7 mouse cellular contexts compared by ENCODE assay signal in the genomic region with DNA sequence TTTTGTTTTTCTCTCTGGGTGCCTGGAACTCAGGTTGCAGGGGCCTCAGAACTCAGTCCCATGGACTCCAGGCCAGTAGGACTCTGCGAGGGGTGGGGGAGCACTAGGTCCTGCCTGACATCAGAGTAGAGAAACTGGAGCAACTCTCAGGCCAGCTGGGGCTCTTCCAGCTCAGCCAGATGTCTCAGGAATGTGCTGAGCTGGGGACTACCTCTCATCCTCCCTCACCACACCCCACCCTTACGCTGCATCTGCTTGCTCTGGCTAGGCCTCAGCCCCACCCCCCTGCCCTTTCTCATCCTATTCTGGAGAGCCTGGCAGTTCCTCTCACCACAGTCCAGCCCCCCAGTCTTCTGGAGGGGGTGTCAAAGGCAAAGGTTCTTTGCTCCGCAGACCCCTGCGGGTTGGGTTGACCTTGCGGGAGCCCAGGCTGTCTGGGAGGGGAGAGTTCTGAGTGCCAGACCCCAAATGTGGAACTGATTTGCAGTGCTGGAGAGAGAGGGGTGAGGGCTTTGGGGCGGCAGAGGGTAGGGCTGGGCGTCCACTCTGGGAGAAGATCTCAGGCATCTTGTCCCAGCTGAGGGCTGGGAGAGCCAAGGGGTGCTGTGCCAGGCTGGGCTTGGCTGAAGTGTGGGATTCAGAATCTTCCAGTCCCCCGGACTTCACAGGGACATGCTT. TPM values are rescaled to one million over a fixed set of nuclear protein-coding genes. Genes with fewer than 3 reads are reported as not detected.
A peak's percentile ranks its signal among the peaks of the same experiment; 100 is the strongest.
DNase-seq lines count a peak whose midpoint lies in the region; ATAC-seq and TF ChIP-seq lines count a peak whose summit lies in the region.

No protein-coding gene starts in this region.

- no peak overlapping the region for H3K9ac ChIP-seq in heart, adult 2 months (ENCODE audit: low read depth, low read length)
- peak overlapping the region; percentile 43 for H3K9ac ChIP-seq in stomach, embryonic 16.5 days (ENCODE audit: low read length)

- no peak for TF ChIP-seq POLR2A in heart, adult 2 months (IDR thresholded peaks at IDR 0.05; ENCODE audit: insufficient read depth, low read depth, low read length)
- TF ChIP-seq POLR2A in cerebellum, adult 2 months (IDR thresholded peaks at IDR 0.05; ENCODE audit: borderline replicate concordance, insufficient read depth, low read length) = no peak

- H3K27ac ChIP-seq in heart, adult 2 months = no peak overlapping the region
- H3K27ac ChIP-seq in stomach, embryonic 16.5 days (ENCODE audit: low read length) = peak overlapping the region; percentile 78
- no peak overlapping the region for H3K27ac ChIP-seq in cerebellum, adult 2 months (ENCODE audit: insufficient read depth, low read length)

- no peaks in the 10 kb centered on the region for H3K79me2 ChIP-seq in heart, adult 2 months (replicated peaks; ENCODE audit: control insufficient read depth, insufficient read depth, low read length)

- H3K9me3 ChIP-seq in E14TG2a.4 (ENCODE audit: low read length) = no peaks in the 10 kb centered on the region
- H3K9me3 ChIP-seq in stomach, embryonic 16.5 days (replicated peaks; ENCODE audit: control insufficient read depth, low read length) = no peaks in the 10 kb centered on the region

- H3K27me3 ChIP-seq in E14TG2a.4 (ENCODE audit: insufficient read depth, low read length) = peaks cover 47% of the 10 kb centered on the region
- no peaks in the 10 kb centered on the region for H3K27me3 ChIP-seq in heart, adult 2 months (ENCODE audit: control insufficient read depth, insufficient read depth, low read length)
- no peaks in the 10 kb centered on the region for H3K27me3 ChIP-seq in stomach, embryonic 16.5 days (ENCODE audit: control insufficient read depth, insufficient read depth, low read length)
- no peaks in the 10 kb centered on the region for H3K27me3 ChIP-seq in cerebellum, adult 2 months (ENCODE audit: control insufficient read depth, insufficient read depth, low read length)

- no peaks in the 10 kb centered on the region for H3K36me3 ChIP-seq in E14TG2a.4 (ENCODE audit: insufficient read depth, low read length)
- H3K36me3 ChIP-seq in heart, adult 2 months (ENCODE audit: control insufficient read depth, insufficient read depth, low read length) = no peaks in the 10 kb centered on the region
- H3K36me3 ChIP-seq in stomach, embryonic 16.5 days (ENCODE audit: control insufficient read depth, insufficient read depth, low read length) = no peaks in the 10 kb centered on the region

- peak; percentile 56 for DNase-seq in Muller cell, postnatal 12 days (ENCODE audit: inconsistent ontology term)
- DNase-seq in heart, adult 2 months = peak; percentile 77 to 87
- DNase-seq in kidney, postnatal 4 days = peak; percentile 81 to 88
- no peak for DNase-seq in cerebellum, adult 2 months
- no peak for DNase-seq in left cerebral cortex, adult 8-10 months (ENCODE audit: low spot score in 2 of 2)

- intact Hi-C loops in heart, adult 2 months (cut with DNase I) = no loop called here

- H3K4me1 ChIP-seq in E14TG2a.4 (replicated peaks; ENCODE audit: low read depth, low read length) = peaks cover 34% of the 10 kb centered on the region
- peaks cover 5% of the 10 kb centered on the region for H3K4me1 ChIP-seq in heart, adult 2 months (ENCODE audit: control insufficient read depth, insufficient read depth, low read length)
- H3K4me1 ChIP-seq in stomach, embryonic 16.5 days (ENCODE audit: control insufficient read depth, insufficient read depth, low read length) = peaks cover 46% of the 10 kb centered on the region
- no peaks in the 10 kb centered on the region for H3K4me1 ChIP-seq in cerebellum, adult 2 months (ENCODE audit: control insufficient read depth, insufficient read depth, low read length)

- H3K4me3 ChIP-seq in E14TG2a.4 (replicated peaks; ENCODE audit: low read length) = peak overlapping the region; percentile 55
- H3K4me3 ChIP-seq in heart, adult 2 months = no peak overlapping the region
- no peak overlapping the region for H3K4me3 ChIP-seq in stomach, embryonic 16.5 days (replicated peaks; ENCODE audit: low read length)
- H3K4me3 ChIP-seq in cerebellum, adult 2 months (replicated peaks; ENCODE audit: insufficient read depth, low read depth, low read length) = no peak overlapping the region

- ATAC-seq in stomach, embryonic 16.5 days (ENCODE audit: insufficient read depth, low FRiP score) = peak; percentile 63

- WGBS in heart, adult 2 months = 58% methylated on average over 8 of the region's 8 CpGs
- 27% methylated on average over 8 of the region's 8 CpGs for WGBS in stomach, embryonic 16.5 days
- WGBS in cerebellum, adult 2 months = 61% methylated on average over 8 of the region's 8 CpGs

- no peak for TF ChIP-seq EP300 in heart, adult 2 months (IDR thresholded peaks at IDR 0.05; ENCODE audit: insufficient read depth, low read depth, low read length)

- no peak for TF ChIP-seq CTCF in E14TG2a.4 (conservative IDR thresholded peaks at IDR 0.05; ENCODE audit: low read length)
- TF ChIP-seq CTCF in heart, adult 2 months (IDR thresholded peaks at IDR 0.05) = no peak
- TF ChIP-seq CTCF in cerebellum, adult 2 months (IDR thresholded peaks at IDR 0.05; ENCODE audit: borderline replicate concordance, insufficient read depth, low read depth, low read length) = no peak

- peak overlapping the region; percentile 25; the same call in 1 of the 2 replicates for H3K4me2 ChIP-seq in stomach, embryonic 16.5 days (ENCODE audit: low read depth, low read length)

RNA-seq across cellular contexts. Expression of a gene that starts 11.4 kb away (rescaled TPM):
- total RNA-seq in heart, adult 2 months (2021) = 1 to 10 TPM; 3.8 to 5.8 TPM
- 3.3 and 4.5 TPM in 2 replicates for polyA plus RNA-seq in heart, adult 2 months (2012; rRNA removed)
- 21.7 and 24.5 TPM in 2 replicates for polyA plus RNA-seq in stomach, embryonic 16.5 days (2015; fragmentation: Nextera tagmentation; extraction: Ambion mirVana)
- polyA plus RNA-seq in cerebellum, adult 2 months (2012; rRNA removed) = 1.3 and 1.7 TPM in 2 replicates
- total RNA-seq in left cerebral cortex, adult 8-10 months (2022) = 1 to 10 TPM; 1.3 to 2.2 (median 1.8) TPM

RNA-seq across cellular contexts. Expression of a gene that starts 37.2 kb away (rescaled TPM):
- 10 to 100 TPM; 35.5 to 37.5 TPM for total RNA-seq in heart, adult 2 months (2021)
- 102 and 118 TPM in 2 replicates for polyA plus RNA-seq in heart, adult 2 months (2012; rRNA removed)
- 34.9 and 38.3 TPM in 2 replicates for polyA plus RNA-seq in stomach, embryonic 16.5 days (2015; fragmentation: Nextera tagmentation; extraction: Ambion mirVana)
- polyA plus RNA-seq in cerebellum, adult 2 months (2012; rRNA removed) = 716 and 832 TPM in 2 replicates
- 100 to 1,000 TPM; 414 to 471 (median 424) TPM for total RNA-seq in left cerebral cortex, adult 8-10 months (2022)

Comparison
In these comparisons a context has a peak if more than half of its experiments do, and no peak if none do; other contexts are left out.
1. DNase-seq: peak in Muller cell, postnatal 12 days (single experiment), heart, adult 2 months (2 of 2) and kidney, postnatal 4 days (2 of 2); none in cerebellum, adult 2 months (0 of 2) and left cerebral cortex, adult 8-10 months (0 of 2).